Mouse (Mus musculus) megakaryocyte progenitor cell, adult 5-6 weeks (primary cell): Measurements from ENCODE around the gene Pou5f2. TPM values are rescaled to one million over a fixed set of nuclear protein-coding genes. Genes with fewer than 3 reads are reported as not detected.
A peak's percentile ranks its signal among the peaks of the same experiment; 100 is the strongest.

ENCODE experiments used
- ATAC-seq: replicated peaks from 2 replicates; pipeline ENCODE4 v1.8.0; 2016; ENCODE audit warnings: mild to moderate bottlenecking, moderate TSS enrichment, inconsistent platforms; ENCODE audit not compliant: poor library complexity
- total RNA-seq, 2 experiments: library from RNA; stranded (forward) in 1 of 2; stranded (reverse) in 1 of 2; fragments of 157-497, 149-512 nt in 1 of 2; fragments of 200-1000 nt in 1 of 2; gene quantifications; 2 replicates each; pipeline versions ENCODE4 v1.2.3 to v1.2.4; 2015 to 2017

Pou5f2 gene
- 0.44 and 0.79 TPM in 2 replicates for total RNA-seq (2015)
- 0.37 and 0.42 TPM in 2 replicates for total RNA-seq (2017)

- ATAC-seq: peak; percentile 88
Measured at GRCm38 (mm10) chr13:78024683-78025294, at the start of gene Pou5f2. Gene Pou5f2 (plus strand): TSS chr13:78024902.

DNA sequence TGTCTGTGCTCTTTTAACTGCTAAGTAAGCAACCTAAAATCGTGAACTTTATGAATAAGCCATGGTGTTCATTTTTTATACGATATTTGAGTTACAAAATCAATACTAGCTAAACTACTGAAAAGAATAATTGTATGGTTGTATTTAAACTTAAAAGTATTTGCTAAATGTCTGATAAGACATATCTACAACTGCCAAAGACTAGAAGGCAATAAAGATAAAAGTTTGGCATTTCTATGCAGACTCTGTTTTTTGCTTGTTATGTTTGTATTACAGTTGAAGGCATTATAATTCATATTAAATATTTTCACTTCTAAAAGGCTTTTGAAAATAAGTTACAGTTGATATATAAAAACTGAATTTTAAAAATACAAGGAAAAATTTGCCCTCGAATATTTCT, 48.5 kb upstream of the Pou5f2 start:
- no peak for ATAC-seq

DNA sequence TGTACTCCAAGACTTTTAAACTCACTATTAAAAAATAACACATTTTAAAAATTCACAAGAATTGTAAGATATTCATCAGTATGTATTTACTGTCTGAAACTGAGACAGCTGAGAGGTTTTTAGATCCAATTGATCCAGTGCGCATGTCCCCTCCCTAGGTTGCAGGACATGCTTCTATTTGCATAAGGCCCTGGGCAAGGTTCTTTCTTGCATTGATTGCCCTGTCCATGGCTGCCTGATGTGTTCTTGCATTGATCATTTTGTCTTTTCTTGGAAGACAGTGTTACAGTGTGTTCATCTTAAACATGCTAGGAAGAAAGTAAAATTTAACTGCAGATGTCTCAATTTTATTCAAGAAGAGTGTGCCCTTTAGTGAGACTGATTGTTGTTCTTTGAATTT, 47.6 kb upstream of the Pou5f2 start:
- no peak for ATAC-seq

DNA sequence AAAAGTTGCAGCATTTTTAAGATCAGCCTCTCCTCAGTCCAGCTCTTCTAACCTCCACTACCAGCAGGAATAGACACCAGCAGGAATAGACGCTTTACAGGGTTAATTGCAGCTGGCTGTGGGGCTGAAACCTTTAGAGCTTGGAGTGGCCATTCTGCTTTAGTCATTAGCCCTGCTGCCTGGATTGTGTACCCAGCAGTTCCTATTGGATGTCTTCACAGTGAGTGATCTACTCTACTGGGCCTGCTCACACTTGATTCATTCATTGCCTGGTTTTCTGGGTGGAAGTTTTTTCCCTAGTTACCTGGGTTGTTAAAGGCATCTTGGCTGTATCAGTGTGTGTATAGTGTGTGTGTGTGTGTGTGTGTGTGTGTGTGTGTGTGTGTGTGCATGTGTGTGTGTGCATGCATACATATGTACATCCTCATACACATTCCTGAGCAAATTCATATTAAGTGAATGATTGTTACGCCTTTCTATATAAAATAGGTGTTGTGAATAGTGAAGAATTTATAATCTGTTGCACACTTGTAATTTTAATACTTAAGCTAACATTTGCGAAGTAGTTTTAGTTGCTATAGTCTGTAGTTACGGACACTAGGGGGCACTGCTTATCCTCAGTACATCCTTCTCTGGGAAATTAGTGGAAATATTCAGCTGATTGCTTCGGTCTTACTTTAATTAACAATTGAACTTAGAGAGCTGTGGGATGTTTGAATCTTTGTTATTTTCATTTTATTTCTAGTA, 42.4 kb upstream of the Pou5f2 start:
- ATAC-seq: peak; percentile 73

- ATAC-seq: no peak
Measured at GRCm38 (mm10) chr13:77982852-77983202, 41.9 kb upstream of the Pou5f2 start.

GRCm38 (mm10) chr13:77991189-77991886, 33.4 kb upstream of the Pou5f2 start:
- ATAC-seq: no peak

GRCm38 (mm10) chr13:78004649-78005048, 20.1 kb upstream of the Pou5f2 start:
- ATAC-seq: no peak

- ATAC-seq: no peak
Measured at GRCm38 (mm10) chr13:78005344-78005743, 19.4 kb upstream of the Pou5f2 start.

- no peak for ATAC-seq
Measured at GRCm38 (mm10) chr13:78010176-78010575, 14.5 kb upstream of the Pou5f2 start.

DNA sequence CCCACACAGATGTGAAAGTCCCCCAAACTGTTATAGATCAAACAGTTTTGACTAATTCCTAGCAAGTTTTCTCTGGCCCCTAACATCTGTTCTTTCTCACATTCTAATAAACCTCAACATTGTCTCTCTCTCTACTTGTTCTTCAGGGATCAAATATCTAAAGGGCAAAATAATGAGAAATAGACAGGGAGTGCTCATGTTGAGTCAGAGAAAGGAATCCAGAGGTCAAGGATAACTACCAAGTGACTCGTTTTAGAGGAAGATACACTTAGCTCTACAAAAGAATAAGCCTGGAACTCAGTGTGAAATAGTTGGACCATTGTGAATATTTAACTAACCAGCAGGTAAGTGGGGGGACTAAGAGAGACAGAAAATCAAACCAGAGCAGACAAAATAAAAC, 8.1 kb downstream of the Pou5f2 start:
- ATAC-seq: no peak

DNA sequence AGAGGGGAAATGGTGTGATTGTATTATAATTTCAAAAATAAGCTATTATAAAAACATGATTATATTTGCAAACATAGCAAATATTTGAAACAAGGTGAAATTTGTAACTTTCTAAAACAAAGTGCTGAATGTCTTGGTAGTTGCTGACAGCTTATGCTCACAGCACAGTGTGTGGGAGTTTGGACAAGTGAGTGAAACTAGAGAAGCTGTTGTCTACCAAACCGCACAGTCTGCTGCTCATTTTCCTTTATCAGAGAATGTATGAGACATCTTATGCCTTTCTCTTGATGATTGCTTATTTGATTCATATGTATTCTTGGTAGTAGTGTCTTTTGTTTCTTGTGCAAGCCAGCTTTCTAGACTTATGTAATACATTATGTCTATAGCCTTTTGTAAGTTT, 12.5 kb downstream of the Pou5f2 start:
- ATAC-seq: no peak

DNA sequence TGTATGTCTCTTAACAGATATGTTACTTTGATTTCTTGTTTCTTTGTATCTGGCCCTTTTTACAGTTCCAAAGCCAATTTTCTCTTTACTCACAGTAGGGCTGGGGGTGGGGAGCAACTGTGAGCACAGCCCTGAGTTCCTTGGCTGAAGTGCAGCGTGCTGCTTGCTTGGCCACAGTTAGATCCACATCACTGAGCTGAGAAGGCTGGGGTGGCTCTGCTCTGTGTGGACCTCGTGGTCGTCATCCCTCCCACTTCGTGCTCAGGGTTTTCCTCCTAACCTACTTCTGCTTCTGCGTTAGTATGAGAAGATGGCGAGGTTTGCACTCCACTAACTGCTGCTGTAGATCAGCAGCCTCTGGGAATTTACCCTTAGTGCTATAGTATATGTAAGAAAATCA, 18.5 kb downstream of the Pou5f2 start:
- 0 out of 2 replicates have a peak, but pooled peaks have one; percentile 20 for ATAC-seq

GRCm38 (mm10) chr13:78045116-78045515, 20.4 kb downstream of the Pou5f2 start:
- ATAC-seq: no peak

Other genes with a start within 250 kb of the Pou5f2 start
- gene Nr2f1, start 174.9 kb downstream of the Pou5f2 start, total RNA-seq (2015): not detected in 2 replicates
- gene Nr2f1, start 174.9 kb downstream of the Pou5f2 start, total RNA-seq (2017): not detected in 2 replicates